ENCODE assay signal across 8 mouse cellular contexts in genomic region chr17:23850853-23851749, GRCm38 (mm10). TPM values are rescaled to one million over a fixed set of nuclear protein-coding genes. Genes with fewer than 3 reads are reported as not detected.
DNase-seq lines count a peak whose midpoint lies in the region; ATAC-seq and TF ChIP-seq lines count a peak whose summit lies in the region.

No protein-coding gene starts in this region.

- no peak overlapping the region for H3K27ac ChIP-seq in embryonic facial prominence, embryonic 14.5 days (replicated peaks; ENCODE audit: low read depth, low read length)
- no peak overlapping the region for H3K27ac ChIP-seq in limb, embryonic 14.5 days (replicated peaks; ENCODE audit: low read depth, low read length)
- no peak overlapping the region for H3K27ac ChIP-seq in neural tube, embryonic 12.5 days

- no peak overlapping the region for H3K4me3 ChIP-seq in embryonic facial prominence, embryonic 14.5 days (ENCODE audit: low read depth, low read length)
- H3K4me3 ChIP-seq in limb, embryonic 14.5 days (replicated peaks; ENCODE audit: low read length) = no peak overlapping the region
- no peak overlapping the region for H3K4me3 ChIP-seq in neural tube, embryonic 12.5 days

- WGBS in embryonic facial prominence, embryonic 14.5 days = 55% methylated on average over 18 of the region's 19 CpGs
- 58% methylated on average over 18 of the region's 19 CpGs for WGBS in limb, embryonic 14.5 days
- 63% methylated on average over 19 of the region's 19 CpGs for WGBS in neural tube, embryonic 12.5 days

- no peak for TF ChIP-seq POLR2A in limb, embryonic 14.5 days (IDR thresholded peaks at IDR 0.05; ENCODE audit: borderline replicate concordance, extremely low read depth, insufficient read depth, insufficient read length)

- no peaks in the 10 kb centered on the region for H3K4me1 ChIP-seq in embryonic facial prominence, embryonic 14.5 days (ENCODE audit: control insufficient read depth, insufficient read depth, low read length)
- H3K4me1 ChIP-seq in limb, embryonic 14.5 days (ENCODE audit: control insufficient read depth, insufficient read depth, low read length) = no peaks in the 10 kb centered on the region
- no peaks in the 10 kb centered on the region for H3K4me1 ChIP-seq in neural tube, embryonic 12.5 days

- H3K9me3 ChIP-seq in embryonic facial prominence, embryonic 14.5 days (ENCODE audit: control insufficient read depth, low read length) = no peaks in the 10 kb centered on the region
- no peaks in the 10 kb centered on the region for H3K9me3 ChIP-seq in limb, embryonic 14.5 days (ENCODE audit: control insufficient read depth, low read length)
- no peaks in the 10 kb centered on the region for H3K9me3 ChIP-seq in neural tube, embryonic 12.5 days

- ATAC-seq in embryonic facial prominence, embryonic 14.5 days (ENCODE audit: low read depth) = no peak
- no peak for ATAC-seq in limb, embryonic 14.5 days (ENCODE audit: low FRiP score, low read depth)
- peak; percentile 4; the same call in 1 of the 2 replicates for ATAC-seq in neural tube, embryonic 12.5 days (ENCODE audit: low FRiP score, low read depth)
- no peak; the same call in 1 of the 2 replicates for ATAC-seq in monocyte, adult 5-6 weeks (replicated peaks; ENCODE audit: insufficient number of reproducible peaks, low FRiP score, low TSS enrichment, poor library complexity, severe bottlenecking)

- H3K36me3 ChIP-seq in embryonic facial prominence, embryonic 14.5 days (ENCODE audit: control insufficient read depth, insufficient read depth, low read length) = no peaks in the 10 kb centered on the region
- H3K36me3 ChIP-seq in limb, embryonic 14.5 days (ENCODE audit: control insufficient read depth, insufficient read depth, low read length) = no peaks in the 10 kb centered on the region
- H3K36me3 ChIP-seq in neural tube, embryonic 12.5 days = no peaks in the 10 kb centered on the region

- H3K4me2 ChIP-seq in embryonic facial prominence, embryonic 14.5 days (ENCODE audit: low read depth, low read length) = no peak overlapping the region
- no peak overlapping the region for H3K4me2 ChIP-seq in limb, embryonic 14.5 days (replicated peaks; ENCODE audit: low read depth, low read length, severe bottlenecking)
- H3K4me2 ChIP-seq in neural tube, embryonic 12.5 days (replicated peaks) = no peak overlapping the region

- H3K27me3 ChIP-seq in embryonic facial prominence, embryonic 14.5 days (replicated peaks; ENCODE audit: control insufficient read depth, insufficient read depth, low read length) = no peaks in the 10 kb centered on the region
- H3K27me3 ChIP-seq in limb, embryonic 14.5 days (ENCODE audit: control insufficient read depth, insufficient read depth, low read length) = no peaks in the 10 kb centered on the region
- H3K27me3 ChIP-seq in neural tube, embryonic 12.5 days (replicated peaks) = 0 out of 2 replicates have a peak, but pooled peaks cover 3% of the 10 kb centered on the region

- DNase-seq in right cerebral cortex, adult 2 months (ENCODE audit: low spot score in 2 of 2) = peak; percentile 56 to 64
- DNase-seq in right cerebral cortex, postnatal 36 days (ENCODE audit: low spot score in 2 of 2) = no peak
- DNase-seq in adrenal gland, postnatal 36 days = peak; percentile 63 to 73
- peak; percentile 61 for DNase-seq in embryonic facial prominence, embryonic 14.5 days (ENCODE audit: low spot score)
- DNase-seq in induced T-regulatory cell, adult 2 months (ENCODE audit: low read depth) = peak; percentile 83
- peak; percentile 42 for DNase-seq in limb, embryonic 14.5 days (ENCODE audit: low spot score)

- H3K9ac ChIP-seq in embryonic facial prominence, embryonic 14.5 days (ENCODE audit: low read depth, low read length) = no peak overlapping the region
- no peak overlapping the region for H3K9ac ChIP-seq in limb, embryonic 14.5 days (ENCODE audit: low read depth, low read length, severe bottlenecking)
- H3K9ac ChIP-seq in neural tube, embryonic 12.5 days = no peak overlapping the region

RNA-seq across cellular contexts. Expression of gene Prss41, which starts 7.1 kb away (rescaled TPM):
- under 1 TPM; 0.36 to 0.89 TPM for total RNA-seq in adrenal gland, postnatal 36 days (2021)
- polyA plus RNA-seq in embryonic facial prominence, embryonic 14.5 days (2014; fragmentation: Nextera tagmentation; extraction: Ambion mirVana) = 0.64 and 1.1 TPM in 2 replicates
- 1.6 and 2.1 TPM in 2 replicates for polyA plus RNA-seq in limb, embryonic 14.5 days (2012; rRNA removed)
- polyA plus RNA-seq in limb, embryonic 14.5 days (2014; fragmentation: Nextera tagmentation; extraction: Ambion mirVana) = 0.28 and 0.78 TPM in 2 replicates
- polyA plus RNA-seq in neural tube, embryonic 12.5 days (2016; fragmentation: Nextera tagmentation; extraction: Ambion mirVana) = 1.2 and 1.7 TPM in 2 replicates
- not detected in 3 replicates for total RNA-seq in monocyte, adult 5-6 weeks (2017)

RNA-seq across cellular contexts. Expression of gene Prss32, which starts 7.4 kb away (rescaled TPM):
- not detected for total RNA-seq in adrenal gland, postnatal 36 days (2021)
- 0.25 TPM in 1 of 2 replicates, not detected in the other for polyA plus RNA-seq in embryonic facial prominence, embryonic 14.5 days (2014; fragmentation: Nextera tagmentation; extraction: Ambion mirVana)
- 0.06 TPM in 1 of 2 replicates, not detected in the other for polyA plus RNA-seq in limb, embryonic 14.5 days (2012; rRNA removed)
- not detected in 2 replicates for polyA plus RNA-seq in limb, embryonic 14.5 days (2014; fragmentation: Nextera tagmentation; extraction: Ambion mirVana)
- not detected in 2 replicates for polyA plus RNA-seq in neural tube, embryonic 12.5 days (2016; fragmentation: Nextera tagmentation; extraction: Ambion mirVana)
- total RNA-seq in monocyte, adult 5-6 weeks (2017) = not detected in 3 replicates

RNA-seq across cellular contexts. Expression of gene Prss33, which starts 15.2 kb away (rescaled TPM):
- not detected for total RNA-seq in adrenal gland, postnatal 36 days (2021)
- polyA plus RNA-seq in embryonic facial prominence, embryonic 14.5 days (2014; fragmentation: Nextera tagmentation; extraction: Ambion mirVana) = 0.77 and 0.88 TPM in 2 replicates
- 0.12 and 0.14 TPM in 2 replicates for polyA plus RNA-seq in limb, embryonic 14.5 days (2012; rRNA removed)
- polyA plus RNA-seq in limb, embryonic 14.5 days (2014; fragmentation: Nextera tagmentation; extraction: Ambion mirVana) = not detected in 2 replicates
- not detected in 2 replicates for polyA plus RNA-seq in neural tube, embryonic 12.5 days (2016; fragmentation: Nextera tagmentation; extraction: Ambion mirVana)
- not detected in 3 replicates for total RNA-seq in monocyte, adult 5-6 weeks (2017)

RNA-seq across cellular contexts. Expression of gene Prss21, which starts 16.8 kb away (rescaled TPM):
- not detected for total RNA-seq in adrenal gland, postnatal 36 days (2021)
- not detected in 2 replicates for polyA plus RNA-seq in embryonic facial prominence, embryonic 14.5 days (2014; fragmentation: Nextera tagmentation; extraction: Ambion mirVana)
- polyA plus RNA-seq in limb, embryonic 14.5 days (2012; rRNA removed) = not detected in 2 replicates
- polyA plus RNA-seq in limb, embryonic 14.5 days (2014; fragmentation: Nextera tagmentation; extraction: Ambion mirVana) = not detected in 2 replicates
- polyA plus RNA-seq in neural tube, embryonic 12.5 days (2016; fragmentation: Nextera tagmentation; extraction: Ambion mirVana) = not detected in 2 replicates
- not detected in 3 replicates for total RNA-seq in monocyte, adult 5-6 weeks (2017)

RNA-seq across cellular contexts. Expression of gene Elob, which starts 22.2 kb away (rescaled TPM):
- total RNA-seq in adrenal gland, postnatal 36 days (2021) = 100 to 1,000 TPM; 400 to 416 TPM
- 1,099 and 1,112 TPM in 2 replicates for polyA plus RNA-seq in embryonic facial prominence, embryonic 14.5 days (2014; fragmentation: Nextera tagmentation; extraction: Ambion mirVana)
- polyA plus RNA-seq in limb, embryonic 14.5 days (2012; rRNA removed) = 739 and 935 TPM in 2 replicates
- 1,204 and 1,221 TPM in 2 replicates for polyA plus RNA-seq in limb, embryonic 14.5 days (2014; fragmentation: Nextera tagmentation; extraction: Ambion mirVana)
- 1,078 and 1,213 TPM in 2 replicates for polyA plus RNA-seq in neural tube, embryonic 12.5 days (2016; fragmentation: Nextera tagmentation; extraction: Ambion mirVana)
- 89.4 to 137 TPM (median 96.5 TPM) in 3 replicates for total RNA-seq in monocyte, adult 5-6 weeks (2017)

Comparison
In these comparisons a context has a peak if more than half of its experiments do, and no peak if none do; other contexts are left out.
1. DNase-seq: peak in right cerebral cortex, adult 2 months (2 of 2), adrenal gland, postnatal 36 days (2 of 2), embryonic facial prominence, embryonic 14.5 days (single experiment), induced T-regulatory cell, adult 2 months (single experiment) and limb, embryonic 14.5 days (single experiment); none in right cerebral cortex, postnatal 36 days (0 of 2).